Mouse (Mus musculus) limb, embryonic 11.5 days (tissue): ENCODE data around the gene Olfr1279. TPM values are rescaled to one million over a fixed set of nuclear protein-coding genes. Genes with fewer than 3 reads are reported as not detected.
"Not testable (repeated sequence)": the region's sequence is repeated elsewhere in the genome, so short reads cannot be mapped to it uniquely, and the experiment has no call there.

Experiments used
- ATAC-seq: fragments of 200-750 bp; cut with Nextera tagmentation; 2 replicates; pipeline ENCODE4 v1.8.0; 2017; ENCODE audit warnings: low read depth; ENCODE audit not compliant: insufficient number of reproducible peaks, low FRiP score, low TSS enrichment
- DNase-seq: peaks from one replicate; pipeline ENCODE4 v3.0.0-alpha.2; 2015; ENCODE audit warnings: low spot score
- H3K27ac ChIP-seq: fragments of 300-500 bp; sonication (generic); replicated peaks from 2 replicates; pipeline ENCODE4 v1.5.1; 2014; ENCODE audit warnings: low read depth, mild to moderate bottlenecking, low read length
- H3K27me3 ChIP-seq: fragments of 300-500 bp; sonication (generic); 2 replicates; pipeline ENCODE4 v1.6.1; 2014; ENCODE audit warnings: mild to moderate bottlenecking, low read length, mixed read lengths; ENCODE audit not compliant: control insufficient read depth, insufficient read depth
- H3K36me3 ChIP-seq: fragments of 300-500 bp; sonication (generic); 2 replicates; pipeline ENCODE4 v1.6.1; 2014; ENCODE audit warnings: mild to moderate bottlenecking, low read length, moderate library complexity, mixed read lengths; ENCODE audit not compliant: control insufficient read depth, insufficient read depth
- H3K4me1 ChIP-seq: fragments of 300-500 bp; sonication (generic); 2 replicates; pipeline ENCODE4 v1.6.1; 2014; ENCODE audit warnings: low read length, mixed read lengths; ENCODE audit not compliant: control insufficient read depth, insufficient read depth
- H3K4me2 ChIP-seq: fragments of 300-500 bp; sonication (generic); 2 replicates; pipeline ENCODE4 v1.6.1; 2014; ENCODE audit warnings: low read depth, mild to moderate bottlenecking, moderate library complexity; ENCODE audit not compliant: severe bottlenecking
- H3K4me3 ChIP-seq: fragments of 300-500 bp; sonication (generic); 2 replicates; pipeline ENCODE4 v1.5.1; 2014; ENCODE audit warnings: low read depth, low read length
- H3K9ac ChIP-seq: fragments of 300-500 bp; sonication (generic); 2 replicates; pipeline ENCODE4 v1.6.1; 2014; ENCODE audit warnings: mild to moderate bottlenecking, low read length
- H3K9me3 ChIP-seq: fragments of 300-500 bp; sonication (generic); 2 replicates; pipeline ENCODE4 v1.6.1; 2016; ENCODE audit warnings: low read length; ENCODE audit not compliant: control insufficient read depth
- WGBS: fragments of 180-500 bp; shearing (Covaris S2); extraction: QIAGEN DNeasy Blood & Tissue Kit; methylation state at CpG from one replicate; pipeline ENCODE4 v1.1.7; 2014; 5-methylcytosine and 5-hydroxymethylcytosine counted together
- polyA plus RNA-seq: library from polyadenylated mRNA; unstranded; fragments of >200 nt; fragmentation: Nextera tagmentation; extraction: Ambion mirVana; gene quantifications from 2 replicates; pipeline ENCODE4 v1.2.1, GENCODE M21; 2014

The Olfr1279 gene
- polyA plus RNA-seq, result not detected in 2 replicates

GRCm38 (mm10) chr2:111300374-111300773, at the start of gene Olfr1279:
Gene Olfr1279, plus strand, starts transcription at chr2:111300635.
- DNase-seq, result no peak
- no peaks in the 10 kb centered on the region for H3K9me3 ChIP-seq
- H3K27ac ChIP-seq, result no peak within 1 kb of the TSS
- no peak for ATAC-seq
- H3K4me2 ChIP-seq, result no peak within 1 kb of the TSS
- H3K36me3 ChIP-seq, result no peaks in the 10 kb centered on the region
- H3K27me3 ChIP-seq, result no peaks in the 10 kb centered on the region
- H3K9ac ChIP-seq, result no peak within 1 kb of the TSS
- no peak within 1 kb of the TSS for H3K4me3 ChIP-seq
- no peaks in the 10 kb centered on the region for H3K4me1 ChIP-seq

GRCm38 (mm10) chr2:111254216-111254615, 46.2 kb upstream of the Olfr1279 start, which contains the start of gene Olfr1276:
Gene Olfr1276, plus strand, starts transcription at chr2:111254516.
- ATAC-seq, result no peak
- Histone ChIP-seq H3K4me2 (no peak within 1 kb of the TSS), H3K9me3 (no peaks in the 10 kb centered on the region), H3K27me3 (no peaks in the 10 kb centered on the region), H3K4me1 (no peaks in the 10 kb centered on the region), H3K9ac (no peak within 1 kb of the TSS), H3K4me3 (no peak within 1 kb of the TSS), H3K27ac (no peak within 1 kb of the TSS), H3K36me3 (no peaks in the 10 kb centered on the region)
- DNase-seq, result no peak

- H3K36me3 ChIP-seq, result no peaks in the 10 kb centered on the region
- DNase-seq, result no peak
- WGBS, result 81% methylated on average over 2 of the region's 2 CpGs
These were observed 26.4 kb upstream of the Olfr1279 start, which contains the start of gene Olfr1277 for GRCm38 (mm10) chr2:111274006-111274405. Gene Olfr1277, minus strand, starts transcription at chr2:111274106.

GRCm38 (mm10) chr2:111289836-111290235, 10.6 kb upstream of the Olfr1279 start, which contains the start of gene Olfr1278:
Gene Olfr1278, plus strand, starts transcription at chr2:111290136.
- Histone ChIP-seq H3K4me3 (no peak within 1 kb of the TSS), H3K4me2 (no peak within 1 kb of the TSS)

More at GRCm38 (mm10) chr2:111274006-111274405, 26.4 kb upstream of the Olfr1279 start, which contains the start of gene Olfr1277:
- no peak for ATAC-seq
- no peak within 1 kb of the TSS for H3K4me2 ChIP-seq
- H3K27me3 ChIP-seq, result no peaks in the 10 kb centered on the region
- H3K4me1 ChIP-seq, result no peaks in the 10 kb centered on the region
- H3K9ac ChIP-seq, result no peak within 1 kb of the TSS
- H3K9me3 ChIP-seq, result no peaks in the 10 kb centered on the region
- H3K27ac ChIP-seq, result no peak within 1 kb of the TSS
- no peak within 1 kb of the TSS for H3K4me3 ChIP-seq

GRCm38 (mm10) chr2:111298541-111298940, 1.9 kb upstream of the Olfr1279 start:
- no peak for DNase-seq
- no peaks in the 10 kb centered on the region for H3K36me3 ChIP-seq
- no peak overlapping the region for H3K4me2 ChIP-seq
- no peaks in the 10 kb centered on the region for H3K9me3 ChIP-seq
- ATAC-seq, result no peak
- H3K27ac ChIP-seq, result no peak overlapping the region
- no peak overlapping the region for H3K9ac ChIP-seq
- H3K27me3 ChIP-seq, result no peaks in the 10 kb centered on the region
- H3K4me3 ChIP-seq, result no peak overlapping the region
- no peaks in the 10 kb centered on the region for H3K4me1 ChIP-seq

More at GRCm38 (mm10) chr2:111289836-111290235, 10.6 kb upstream of the Olfr1279 start, which contains the start of gene Olfr1278:
- no peak for DNase-seq
- ATAC-seq, result no peak
- Histone ChIP-seq H3K27ac (no peak within 1 kb of the TSS), H3K4me1 (no peaks in the 10 kb centered on the region), H3K9me3 (no peaks in the 10 kb centered on the region), H3K27me3 (no peaks in the 10 kb centered on the region), H3K36me3 (no peaks in the 10 kb centered on the region), H3K9ac (no peak within 1 kb of the TSS)

GRCm38 (mm10) chr2:111313717-111314116, 13.3 kb downstream of the Olfr1279 start, which contains the start of gene Olfr1280:
Gene Olfr1280, plus strand, starts transcription at chr2:111314017.
- ATAC-seq, result no peak
- no peaks in the 10 kb centered on the region for H3K9me3 ChIP-seq
- H3K36me3 ChIP-seq, result no peaks in the 10 kb centered on the region
- H3K4me1 ChIP-seq, result no peaks in the 10 kb centered on the region
- no peak for DNase-seq
- H3K4me2 ChIP-seq, result no peak within 1 kb of the TSS
- no peak within 1 kb of the TSS for H3K27ac ChIP-seq
- H3K4me3 ChIP-seq, result no peak within 1 kb of the TSS
- H3K27me3 ChIP-seq, result no peaks in the 10 kb centered on the region
- H3K9ac ChIP-seq, result no peak within 1 kb of the TSS

GRCm38 (mm10) chr2:111326220-111326619, 25.8 kb downstream of the Olfr1279 start, which contains the start of gene Olfr1281:
Gene Olfr1281, plus strand, starts transcription at chr2:111326520.
- 75% methylated on average over 2 of the region's 2 CpGs for WGBS
- no peak for ATAC-seq

GRCm38 (mm10) chr2:111333721-111334120, 33.3 kb downstream of the Olfr1279 start:
- not testable (repeated sequence) for H3K27ac ChIP-seq, H3K36me3 ChIP-seq, ATAC-seq, H3K4me1 ChIP-seq, H3K9me3 ChIP-seq, H3K9ac ChIP-seq, DNase-seq, H3K4me3 ChIP-seq, H3K4me2 ChIP-seq, H3K27me3 ChIP-seq
- WGBS, result 93% methylated on average over 5 of the region's 5 CpGs

More at GRCm38 (mm10) chr2:111326220-111326619, 25.8 kb downstream of the Olfr1279 start, which contains the start of gene Olfr1281:
- H3K4me2 ChIP-seq, result no peak within 1 kb of the TSS
- H3K27me3 ChIP-seq, result no peaks in the 10 kb centered on the region
- H3K4me3 ChIP-seq, result no peak within 1 kb of the TSS
- H3K36me3 ChIP-seq, result no peaks in the 10 kb centered on the region
- no peak within 1 kb of the TSS for H3K9ac ChIP-seq
- no peak within 1 kb of the TSS for H3K27ac ChIP-seq
- no peak for DNase-seq
- H3K9me3 ChIP-seq, result no peaks in the 10 kb centered on the region
- no peaks in the 10 kb centered on the region for H3K4me1 ChIP-seq

- Histone ChIP-seq H3K9me3 (no peaks in the 10 kb centered on the region), H3K36me3 (no peaks in the 10 kb centered on the region), H3K4me3 (no peak within 1 kb of the TSS), H3K27me3 (no peaks in the 10 kb centered on the region), H3K27ac (no peak within 1 kb of the TSS), H3K4me2 (no peak within 1 kb of the TSS), H3K4me1 (no peaks in the 10 kb centered on the region), H3K9ac (no peak within 1 kb of the TSS)
- ATAC-seq (no peak), DNase-seq (no peak)
- WGBS, result 74% methylated on average over 2 of the region's 2 CpGs
These were observed 35.5 kb downstream of the Olfr1279 start, which contains the start of gene Olfr1282 for GRCm38 (mm10) chr2:111335976-111336375. Gene Olfr1282, minus strand, starts transcription at chr2:111336076.
